In genomic region chr13:64311266-64311665, GRCm38 (mm10) we compare ENCODE assay signal across 8 mouse cellular contexts. TPM values are rescaled to one million over a fixed set of nuclear protein-coding genes. Genes with fewer than 3 reads are reported as not detected.
DNase-seq lines count a peak whose midpoint lies in the region; ATAC-seq lines count a peak whose summit lies in the region.

No protein-coding gene starts in this region.

- H3K4me1 ChIP-seq in neural tube, embryonic 11.5 days (ENCODE audit: control insufficient read depth, insufficient read depth, low read length), result 0 out of 2 replicates have a peak, but pooled peaks cover 3% of the 10 kb centered on the region
- peaks cover 25% of the 10 kb centered on the region for H3K4me1 ChIP-seq in lung, embryonic 15.5 days

- no peak for ATAC-seq in neural tube, embryonic 11.5 days (ENCODE audit: insufficient read depth, low FRiP score, low TSS enrichment)
- no peak for ATAC-seq in lung, embryonic 15.5 days (ENCODE audit: borderline replicate concordance, extremely low read depth, low FRiP score, low TSS enrichment)

- no peak overlapping the region for H3K9ac ChIP-seq in neural tube, embryonic 11.5 days (ENCODE audit: low read length)
- H3K9ac ChIP-seq in lung, embryonic 15.5 days, result 0 out of 2 replicates have a peak overlapping the region, but pooled peaks have one; percentile 13

- DNase-seq in cerebellum, adult 9-10 months, result peak; percentile 63
- DNase-seq in cerebellum, adult 8-10 months, result no peak
- DNase-seq in neural tube, embryonic 11.5 days (ENCODE audit: low spot score), result no peak
- no peak for DNase-seq in neural tube, embryonic 10.5 days (ENCODE audit: extremely low spot score, low spot score)
- no peak for DNase-seq in frontal cortex, postnatal 25 days (ENCODE audit: low spot score in 2 of 2)
- no peak for DNase-seq in cerebellum, postnatal 14 days
- no peak for DNase-seq in gastrocnemius, adult 18-20 months (ENCODE audit: low spot score)

- H3K36me3 ChIP-seq in neural tube, embryonic 11.5 days (ENCODE audit: control insufficient read depth, insufficient read depth, low read length), result no peaks in the 10 kb centered on the region
- H3K36me3 ChIP-seq in lung, embryonic 15.5 days, result peaks cover 14% of the 10 kb centered on the region

- no peak overlapping the region for H3K4me3 ChIP-seq in neural tube, embryonic 11.5 days (ENCODE audit: low read depth, low read length)
- peak overlapping the region; percentile 74 for H3K4me3 ChIP-seq in lung, embryonic 15.5 days

- no peaks in the 10 kb centered on the region for H3K9me3 ChIP-seq in neural tube, embryonic 11.5 days (ENCODE audit: control insufficient read depth, low read length)
- no peaks in the 10 kb centered on the region for H3K9me3 ChIP-seq in lung, embryonic 15.5 days

- WGBS in neural tube, embryonic 11.5 days, result 95% methylated on average over 1 of the region's 1 CpGs
- whole genome bisulfite sequencing in lung, embryonic 15.5 days, result 14% methylated on average over 1 of the region's 1 CpGs

- no peaks in the 10 kb centered on the region for H3K27me3 ChIP-seq in neural tube, embryonic 11.5 days (ENCODE audit: control insufficient read depth, insufficient read depth, low read length)
- H3K27me3 ChIP-seq in lung, embryonic 15.5 days, result no peaks in the 10 kb centered on the region

- H3K4me2 ChIP-seq in neural tube, embryonic 11.5 days (ENCODE audit: low read depth), result peak overlapping the region; percentile 52
- peak overlapping the region; percentile 69 for H3K4me2 ChIP-seq in lung, embryonic 15.5 days

- H3K27ac ChIP-seq in neural tube, embryonic 11.5 days (ENCODE audit: low read depth, low read length), result no peak overlapping the region
- peak overlapping the region; percentile 94 for H3K27ac ChIP-seq in lung, embryonic 15.5 days

RNA-seq across cellular contexts. Expression of gene Aaed1, which starts 1.2 kb away (rescaled TPM):
- polyA plus RNA-seq in neural tube, embryonic 11.5 days (2014; fragmentation: Nextera tagmentation; extraction: Ambion mirVana), result 20.0 and 22.9 TPM in 2 replicates
- polyA plus RNA-seq in lung, embryonic 15.5 days (2015; fragmentation: Nextera tagmentation; extraction: Ambion mirVana), result 56.5 and 60.2 TPM in 2 replicates
- total RNA-seq in gastrocnemius, adult 18-20 months (2021), result 10 to 100 TPM; 47.3 to 51.5 TPM

RNA-seq across cellular contexts. Expression of gene Cdc14b, which starts 36.2 kb away (rescaled TPM):
- 13.4 and 16.0 TPM in 2 replicates for polyA plus RNA-seq in neural tube, embryonic 11.5 days (2014; fragmentation: Nextera tagmentation; extraction: Ambion mirVana)
- polyA plus RNA-seq in lung, embryonic 15.5 days (2015; fragmentation: Nextera tagmentation; extraction: Ambion mirVana), result 12.4 and 13.5 TPM in 2 replicates
- 1 to 10 TPM; 5.9 to 7.5 TPM for total RNA-seq in gastrocnemius, adult 18-20 months (2021)

RNA-seq across cellular contexts. Expression of gene Ctsl, which starts 59.4 kb away (rescaled TPM):
- 148 and 169 TPM in 2 replicates for polyA plus RNA-seq in neural tube, embryonic 11.5 days (2014; fragmentation: Nextera tagmentation; extraction: Ambion mirVana)
- 165 and 203 TPM in 2 replicates for polyA plus RNA-seq in lung, embryonic 15.5 days (2015; fragmentation: Nextera tagmentation; extraction: Ambion mirVana)
- 100 to 1,000 TPM; 121 to 124 TPM for total RNA-seq in gastrocnemius, adult 18-20 months (2021)
